Mouse (Mus musculus) lung, postnatal 36 days (tissue): Measurements from ENCODE around the gene Rap1b.

Experiments
- DNase-seq: peaks from one replicate; pipeline ENCODE4 v3.0.0; 2022; ENCODE audit warnings: mixed read lengths

Rap1b gene

GRCm38 (mm10) chr10:117845597-117846259 lies at the start of gene Rap1b:
Gene Rap1b, minus strand, starts transcription at chr10:117846035.
- DNase-seq: peak; percentile 97

- no peak for DNase-seq
Measured at GRCm38 (mm10) chr10:117895186-117895585, 49.4 kb upstream of the Rap1b start.

GRCm38 (mm10) chr10:117894114-117895035 lies 48.5 kb upstream of the Rap1b start:
- no peak for DNase-seq

GRCm38 (mm10) chr10:117893128-117893527 lies 47.3 kb upstream of the Rap1b start:
- peak; percentile 25 for DNase-seq

GRCm38 (mm10) chr10:117891327-117891726 lies 45.5 kb upstream of the Rap1b start:
- no peak for DNase-seq

- no peak for DNase-seq
Measured at GRCm38 (mm10) chr10:117888822-117889221, 43.0 kb upstream of the Rap1b start.

GRCm38 (mm10) chr10:117885358-117885757 lies 39.5 kb upstream of the Rap1b start:
- no peak for DNase-seq

GRCm38 (mm10) chr10:117884760-117885159 lies 38.9 kb upstream of the Rap1b start:
- DNase-seq: peak; percentile 75

GRCm38 (mm10) chr10:117883438-117883837 lies 37.6 kb upstream of the Rap1b start:
- no peak for DNase-seq

GRCm38 (mm10) chr10:117878628-117879027 lies 32.8 kb upstream of the Rap1b start:
- DNase-seq: no peak

GRCm38 (mm10) chr10:117876801-117877200 lies 31.0 kb upstream of the Rap1b start:
- no peak for DNase-seq

- DNase-seq: no peak
Measured at GRCm38 (mm10) chr10:117876400-117876799, 30.6 kb upstream of the Rap1b start.

GRCm38 (mm10) chr10:117874936-117875335 lies 29.1 kb upstream of the Rap1b start:
- no peak for DNase-seq

- DNase-seq: peak; percentile 55
Measured at GRCm38 (mm10) chr10:117873952-117874351, 28.1 kb upstream of the Rap1b start.

- no peak for DNase-seq
Measured at GRCm38 (mm10) chr10:117872468-117872867, 26.6 kb upstream of the Rap1b start.

GRCm38 (mm10) chr10:117867301-117867700 lies 21.5 kb upstream of the Rap1b start:
- DNase-seq: no peak

- no peak for DNase-seq
Measured at GRCm38 (mm10) chr10:117866641-117867040, 20.8 kb upstream of the Rap1b start.

- DNase-seq: peak; percentile 73
Measured at GRCm38 (mm10) chr10:117864695-117865094, 18.9 kb upstream of the Rap1b start.

- DNase-seq: peak; percentile 71
Measured at GRCm38 (mm10) chr10:117864251-117864650, 18.4 kb upstream of the Rap1b start.

GRCm38 (mm10) chr10:117862014-117862580 lies 16.3 kb upstream of the Rap1b start:
- DNase-seq: peak; percentile 76

GRCm38 (mm10) chr10:117860958-117861357 lies 15.1 kb upstream of the Rap1b start:
- DNase-seq: peak; percentile 79

GRCm38 (mm10) chr10:117860361-117860760 lies 14.5 kb upstream of the Rap1b start:
- DNase-seq: peak; percentile 51

GRCm38 (mm10) chr10:117859800-117860199 lies 14.0 kb upstream of the Rap1b start:
- peak; percentile 56 for DNase-seq

- DNase-seq: no peak
Measured at GRCm38 (mm10) chr10:117858241-117858640, 12.4 kb upstream of the Rap1b start.
